Mouse (Mus musculus) spleen, adult 2 months (tissue): ENCODE data around the gene Adamtsl3.

Experiments
- CTCF ChIP-seq: fragments of 200-500 bp; IDR thresholded peaks from 2 replicates; pipeline ENCODE4 v1.5.1; 2011; ENCODE audit warnings: mild to moderate bottlenecking, inconsistent platforms; ENCODE audit not compliant: insufficient read depth, insufficient read length, insufficient replicate concordance; ENCODE audit errors: extremely low read depth
- POLR2A ChIP-seq: fragments of 200-500 bp; IDR thresholded peaks from 2 replicates; pipeline ENCODE4 v1.6.1; 2011; ENCODE audit warnings: low read depth, low read length, inconsistent platforms

DNA sequence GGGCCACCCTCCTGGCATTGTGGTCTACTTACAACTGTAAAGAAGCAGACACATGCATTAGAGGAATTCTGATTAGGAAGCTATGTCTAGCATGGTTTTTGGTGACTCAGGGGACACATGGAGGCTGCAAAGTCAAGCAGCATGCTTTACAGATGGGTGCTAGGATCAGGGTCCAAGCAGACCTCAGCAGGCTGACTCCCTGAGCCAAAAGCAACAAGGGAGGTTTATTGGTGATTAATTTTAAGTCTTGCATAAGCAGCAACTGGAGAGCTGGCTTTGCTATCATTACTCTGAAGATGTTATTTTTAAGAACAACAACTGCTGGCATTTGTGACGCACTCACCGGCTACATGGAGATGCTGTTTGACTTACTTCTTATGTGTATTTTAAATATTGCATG is 88.1 kb downstream of the Adamtsl3 start:
- TF ChIP-seq POLR2A (no peak), CTCF (no peak)
